Mouse (Mus musculus) heart, adult 18-20 months (tissue): ENCODE measurements around the gene Syt5. TPM values are rescaled to one million over a fixed set of nuclear protein-coding genes. Genes with fewer than 3 reads are reported as not detected.

Experiments
- DNase-seq, 2 experiments: peaks; one replicate each; pipeline ENCODE4 v3.0.0; 2021 to 2022; ENCODE audit warnings: mixed read lengths in 1 of 2
- microRNA-seq, 2 experiments: library from miRNA; unstranded; fragments of <30 nt; microRNA quantifications; one replicate each; pipeline ENCODE4 v1.2.0; 2022
- total RNA-seq, 2 experiments: library from RNA; stranded (reverse); gene quantifications; 2 replicates each; pipeline ENCODE4 v1.2.3; 2021

Syt5 gene
- total RNA-seq, 2 experiments from 2014 or later: 0.36 to 1.3 TPM

- DNase-seq: peak in 1 of 2 experiments; percentile 66
Measured at GRCm38 (mm10) chr7:4500892-4501471, 46.4 kb downstream of the Syt5 start.

- DNase-seq: peak in 1 of 2 experiments; percentile 53
Measured at GRCm38 (mm10) chr7:4499034-4499433, 48.3 kb downstream of the Syt5 start.

GRCm38 (mm10) chr7:4498251-4498650 lies 49.1 kb downstream of the Syt5 start:
- DNase-seq: peak; percentile 91 to 94

- DNase-seq: no peak
Measured at GRCm38 (mm10) chr7:4497271-4497903, 50.0 kb downstream of the Syt5 start.

- DNase-seq: no peak
Measured at GRCm38 (mm10) chr7:4496468-4496867, 50.9 kb downstream of the Syt5 start.

GRCm38 (mm10) chr7:4493991-4494390 lies 53.4 kb downstream of the Syt5 start:
- no peak for DNase-seq

GRCm38 (mm10) chr7:4492284-4493224 lies 54.8 kb downstream of the Syt5 start:
- DNase-seq: peak in 1 of 2 experiments; percentile 68

GRCm38 (mm10) chr7:4491308-4491707 lies 56.0 kb downstream of the Syt5 start:
- DNase-seq: peak; percentile 68 to 88

Small RNAs within 50 kb of the gene (microRNA-seq; reads per million reads assigned to microRNA genes)
- gene Gm23577: 0 reads per million in 2 experiments

Other genes with a start within 250 kb of the Syt5 start
- gene Ncr1, start 209.8 kb downstream of the Syt5 start, total RNA-seq: under 1 TPM; 0.18 to 0.30 TPM
- under 1 TPM; 0.21 to 0.50 TPM for gene Gp6, start 149.8 kb downstream of the Syt5 start, total RNA-seq
- gene Rdh13, start 101.9 kb downstream of the Syt5 start, total RNA-seq: 10 to 100 TPM; 33.1 to 40.5 TPM
- gene Eps8l1, start 86.9 kb downstream of the Syt5 start, total RNA-seq: 1 to 10 TPM; 2.1 to 3.4 TPM
- gene Ppp1r12c, start 45.9 kb downstream of the Syt5 start, total RNA-seq: 10 to 100 TPM; 54.6 to 62.1 TPM
- gene Tnnt1, start 31.2 kb downstream of the Syt5 start, total RNA-seq: 10 to 100 TPM; 20.9 to 22.2 TPM
- gene Tnni3, start 23.3 kb downstream of the Syt5 start, total RNA-seq: over 10,000 TPM; 10,363 to 11,433 TPM
- gene Dnaaf3, start 15.1 kb downstream of the Syt5 start, total RNA-seq: 1 to 10 TPM; 2.0 to 2.5 TPM
- not detected for gene Ptprh, start 56.5 kb upstream of the Syt5 start, total RNA-seq
- 1 to 10 TPM; 3.8 to 6.5 TPM for gene Tmem86b, start 83.9 kb upstream of the Syt5 start, total RNA-seq
- 10 to 100 TPM; 69.2 to 70.4 TPM for gene Ppp6r1, start 111.5 kb upstream of the Syt5 start, total RNA-seq
- gene Hspbp1, start 137.5 kb upstream of the Syt5 start, total RNA-seq: 10 to 100 TPM; 33.8 to 38.5 TPM
- 1 to 10 TPM; 1.1 to 1.2 TPM for gene Brsk1, start 143.1 kb upstream of the Syt5 start, total RNA-seq
- under 1 TPM in 1 of 2 experiments, not detected in 1; 0.10 TPM for gene Tmem150b, start 177.7 kb upstream of the Syt5 start, total RNA-seq
- 10 to 100 TPM in 1 of 2 experiments, 1 to 10 TPM in 1; 9.6 to 10.0 TPM for gene Kmt5c, start 192.6 kb upstream of the Syt5 start, total RNA-seq
- gene Cox6b2, start 205.6 kb upstream of the Syt5 start, total RNA-seq: 1 to 10 TPM; 1.4 to 2.3 TPM
- not detected for gene Fam71e2, start 223.8 kb upstream of the Syt5 start, total RNA-seq
- not detected for gene Il11, start 235.3 kb upstream of the Syt5 start, total RNA-seq
- gene Tmem190, start 235.4 kb upstream of the Syt5 start, total RNA-seq: not detected
- gene Tmem238, start 242.1 kb upstream of the Syt5 start, total RNA-seq: 1 to 10 TPM; 2.4 to 5.4 TPM
- 100 to 1,000 TPM; 468 to 578 TPM for gene Rpl28, start 245.3 kb upstream of the Syt5 start, total RNA-seq